Mouse (Mus musculus): ENCODE results near the gene Paxx. TPM values are rescaled to one million over a fixed set of nuclear protein-coding genes. Genes with fewer than 3 reads are reported as not detected.
"Not testable (repeated sequence)": the region's sequence is repeated elsewhere in the genome, so short reads cannot be mapped to it uniquely, and the experiment has no call there.

The Paxx gene
- polyA plus RNA-seq, 1 experiment, result 124 TPM

GRCm38 (mm10) chr2:25450853-25451647, 9.8 kb downstream of the Paxx start:
- DNase-seq (ENCODE audit: low read depth), result no peak

- DNase-seq (ENCODE audit: low read depth), result no peak
These were observed 18.2 kb downstream of the Paxx start for GRCm38 (mm10) chr2:25442682-25443081.

GRCm38 (mm10) chr2:25441067-25441466, 19.8 kb downstream of the Paxx start:
- DNase-seq (ENCODE audit: low read depth), result no peak

GRCm38 (mm10) chr2:25436286-25436820, 24.5 kb downstream of the Paxx start:
- DNase-seq (ENCODE audit: low read depth), result no peak

- DNase-seq (ENCODE audit: low read depth), result no peak
These were observed 26.6 kb downstream of the Paxx start for GRCm38 (mm10) chr2:25434292-25434691.

GRCm38 (mm10) chr2:25433101-25433500, 27.8 kb downstream of the Paxx start:
- no peak for DNase-seq (ENCODE audit: low read depth)

- no peak for DNase-seq (ENCODE audit: low read depth)
These were observed 28.4 kb downstream of the Paxx start for GRCm38 (mm10) chr2:25432326-25433098.

GRCm38 (mm10) chr2:25431308-25431855, 29.5 kb downstream of the Paxx start:
- DNase-seq (ENCODE audit: low read depth), result no peak

GRCm38 (mm10) chr2:25430395-25431233, 30.3 kb downstream of the Paxx start:
- no peak for DNase-seq (ENCODE audit: low read depth)

GRCm38 (mm10) chr2:25429435-25430180, 31.3 kb downstream of the Paxx start:
- DNase-seq (ENCODE audit: low read depth), result no peak

GRCm38 (mm10) chr2:25428442-25429236, 32.3 kb downstream of the Paxx start, which contains the start of gene Abca2:
Abca2 (plus strand) TSS chr2:25428703.
- no peak for DNase-seq (ENCODE audit: low read depth)

- DNase-seq (ENCODE audit: low read depth), result no peak
These were observed 33.6 kb downstream of the Paxx start for GRCm38 (mm10) chr2:25427256-25427655.

GRCm38 (mm10) chr2:25426721-25427191, 34.1 kb downstream of the Paxx start:
- no peak for DNase-seq (ENCODE audit: low read depth)

- no peak for DNase-seq (ENCODE audit: low read depth)
These were observed 35.4 kb downstream of the Paxx start for GRCm38 (mm10) chr2:25425481-25425880.

GRCm38 (mm10) chr2:25423626-25424025, 37.3 kb downstream of the Paxx start:
- no peak for DNase-seq (ENCODE audit: low read depth)

GRCm38 (mm10) chr2:25422587-25423410, 38.1 kb downstream of the Paxx start, which contains the start of gene Fut7:
Fut7 (plus strand) TSS chr2:25423267.
- no peak for DNase-seq (ENCODE audit: low read depth)

- DNase-seq (ENCODE audit: low read depth), result no peak
These were observed 39.0 kb downstream of the Paxx start for GRCm38 (mm10) chr2:25421896-25422295.

- no peak for DNase-seq (ENCODE audit: low read depth)
These were observed 43.5 kb downstream of the Paxx start for GRCm38 (mm10) chr2:25417426-25417825.

GRCm38 (mm10) chr2:25413436-25413835, 47.5 kb downstream of the Paxx start:
- DNase-seq (ENCODE audit: low read depth), result not testable (repeated sequence)

Measured in gonadal fat pad, adult 2 months (tissue).